Mouse (Mus musculus) lung, adult 2 months (tissue): ENCODE results near the gene Zbtb11. TPM values are rescaled to one million over a fixed set of nuclear protein-coding genes. Genes with fewer than 3 reads are reported as not detected.

Experiments used
- DNase-seq: peaks from one replicate; pipeline ENCODE4 v3.0.0; 2022
- H3K4me1 ChIP-seq: fragments of 200-500 bp; 2 replicates; pipeline ENCODE4 v1.6.1; 2011; ENCODE audit warnings: low read length; ENCODE audit not compliant: control insufficient read depth, insufficient read depth
- H3K4me3 ChIP-seq: fragments of 200-500 bp; replicated peaks from 2 replicates; pipeline ENCODE3; 2011; ENCODE audit warnings: low read depth, mild to moderate bottlenecking, control low read depth, low read length; ENCODE audit errors: extremely low read depth
- CTCF ChIP-seq: fragments of 200-500 bp; IDR thresholded peaks from 2 replicates; pipeline ENCODE4 v1.5.1; 2011; ENCODE audit warnings: mild to moderate bottlenecking, low read length, control low read depth; ENCODE audit not compliant: insufficient read depth
- POLR2A ChIP-seq: fragments of 200-500 bp; IDR thresholded peaks from 2 replicates; pipeline ENCODE4 v1.6.1; 2011; ENCODE audit warnings: low read depth, mild to moderate bottlenecking, control low read depth, low read length, borderline replicate concordance; ENCODE audit errors: extremely low read depth
- WGBS: fragments of 180-500 bp; shearing (Covaris S2); methylation state at CpG from one replicate; pipeline ENCODE4 v1.1.7; 2018; 5-methylcytosine and 5-hydroxymethylcytosine counted together
- polyA plus RNA-seq: library from polyadenylated mRNA; depleted of rRNA; stranded (reverse); fragments of >200 nt; gene quantifications from 2 replicates; pipeline ENCODE4 v1.2.3, GENCODE M21; 2012

Gene Zbtb11
- polyA plus RNA-seq, 1 experiment: 3.7 TPM

- WGBS: 89% methylated on average over 2 of the region's 2 CpGs
- Histone ChIP-seq H3K4me3 (no peak overlapping the region), H3K4me1 (no peaks in the 10 kb centered on the region)
- TF ChIP-seq CTCF: no peak
- TF ChIP-seq POLR2A: no peak
- no peak for DNase-seq
Observed at GRCm38 (mm10) chr16:55994235-55994634, 20.6 kb downstream of the Zbtb11 start.

GRCm38 (mm10) chr16:56006798-56007197 is 33.1 kb downstream of the Zbtb11 start:
- WGBS: 89% methylated on average over 11 of the region's 11 CpGs
- no peak for TF ChIP-seq CTCF
- TF ChIP-seq POLR2A: no peak
- Histone ChIP-seq H3K4me3 (no peak overlapping the region), H3K4me1 (no peaks in the 10 kb centered on the region)
- DNase-seq: no peak

GRCm38 (mm10) chr16:56008862-56009261 is 35.2 kb downstream of the Zbtb11 start:
- 62% methylated on average over 1 of the region's 1 CpGs for WGBS
- no peaks in the 10 kb centered on the region for H3K4me1 ChIP-seq
- TF ChIP-seq CTCF: no peak
- TF ChIP-seq POLR2A: no peak

GRCm38 (mm10) chr16:56012789-56013743 is 39.4 kb downstream of the Zbtb11 start:
- no peaks in the 10 kb centered on the region for H3K4me1 ChIP-seq
- H3K4me3 ChIP-seq: no peak overlapping the region
- no peak for DNase-seq
- WGBS: 89% methylated on average over 10 of the region's 10 CpGs
- TF ChIP-seq CTCF (no peak), POLR2A (no peak)

More at GRCm38 (mm10) chr16:56008862-56009261, 35.2 kb downstream of the Zbtb11 start:
- no peak overlapping the region for H3K4me3 ChIP-seq
- DNase-seq: no peak

- TF ChIP-seq CTCF: no peak
- no peak for TF ChIP-seq POLR2A
- no peak overlapping the region for H3K4me3 ChIP-seq
- no peaks in the 10 kb centered on the region for H3K4me1 ChIP-seq
- DNase-seq: no peak
- WGBS: 68% methylated on average over 7 of the region's 7 CpGs
Observed at GRCm38 (mm10) chr16:56014076-56014475, 40.4 kb downstream of the Zbtb11 start.

GRCm38 (mm10) chr16:56019660-56020059 is 46.0 kb downstream of the Zbtb11 start:
- TF ChIP-seq CTCF (no peak), POLR2A (no peak)
- H3K4me3 ChIP-seq: no peak overlapping the region
- WGBS: 93% methylated on average over 7 of the region's 7 CpGs
- no peak for DNase-seq
- 0 out of 2 replicates have a peak, but pooled peaks cover 2% of the 10 kb centered on the region for H3K4me1 ChIP-seq

GRCm38 (mm10) chr16:56027854-56028629 is 54.4 kb downstream of the Zbtb11 start:
- 24% methylated on average over 12 of the region's 12 CpGs for WGBS
- no peak for DNase-seq
- H3K4me3 ChIP-seq: no peak overlapping the region
- peaks cover 11% of the 10 kb centered on the region for H3K4me1 ChIP-seq
- TF ChIP-seq CTCF: no peak
- TF ChIP-seq POLR2A: no peak

- H3K4me3 ChIP-seq: peak overlapping the region; percentile 99
- WGBS: under 1% methylated on average over 62 of the region's 62 CpGs
- no peak for DNase-seq
- peaks cover 11% of the 10 kb centered on the region for H3K4me1 ChIP-seq
- 0 out of 2 replicates have a peak, but pooled peaks have one; percentile 16 for TF ChIP-seq POLR2A
- no peak for TF ChIP-seq CTCF
Observed at GRCm38 (mm10) chr16:56028722-56029551, 55.3 kb downstream of the Zbtb11 start.

GRCm38 (mm10) chr16:56029661-56030082 is 56.0 kb downstream of the Zbtb11 start, which contains the start of gene Pcnp:
Gene Pcnp, minus strand, starts transcription at chr16:56029739.
- no peak for TF ChIP-seq CTCF
- peak; percentile 98 for TF ChIP-seq POLR2A
- Histone ChIP-seq H3K4me1 (peaks cover 9% of the 10 kb centered on the region), H3K4me3 (peak within 1 kb of the TSS; percentile 100)
- peak; percentile 97 for DNase-seq
- WGBS: under 1% methylated on average over 39 of the region's 39 CpGs

- no peak for DNase-seq
- peaks cover 6% of the 10 kb centered on the region for H3K4me1 ChIP-seq
- TF ChIP-seq POLR2A (no peak), CTCF (no peak)
- WGBS: 96% methylated on average over 6 of the region's 6 CpGs
- no peak overlapping the region for H3K4me3 ChIP-seq
Observed at GRCm38 (mm10) chr16:56034566-56034965, 60.9 kb downstream of the Zbtb11 start.
